Mouse (Mus musculus) neural tube, embryonic 12.5 days (tissue): ENCODE measurements around the gene Ranbp3l. TPM values are rescaled to one million over a fixed set of nuclear protein-coding genes. Genes with fewer than 3 reads are reported as not detected.

ENCODE experiments used
- ATAC-seq: fragments of 200-750 bp; cut with Nextera tagmentation; 2 replicates; pipeline ENCODE4 v1.8.0; 2017; ENCODE audit warnings: low read depth, mild to moderate bottlenecking, moderate TSS enrichment, moderate library complexity; ENCODE audit not compliant: low FRiP score
- H3K27ac ChIP-seq: fragments of 300-500 bp; sonication (generic); 2 replicates; pipeline ENCODE4 v1.5.1; 2016
- H3K27me3 ChIP-seq: fragments of 300-500 bp; sonication (generic); replicated peaks from 2 replicates; pipeline ENCODE4 v1.6.1; 2016; ENCODE audit warnings: mild to moderate bottlenecking
- H3K36me3 ChIP-seq: fragments of 300-500 bp; sonication (generic); 2 replicates; pipeline ENCODE4 v1.6.1; 2016; ENCODE audit warnings: mild to moderate bottlenecking
- H3K4me1 ChIP-seq: fragments of 300-500 bp; sonication (generic); 2 replicates; pipeline ENCODE4 v1.6.1; 2016
- H3K4me2 ChIP-seq: fragments of 300-500 bp; sonication (generic); replicated peaks from 2 replicates; pipeline ENCODE4 v1.6.1; 2016; ENCODE audit warnings: mild to moderate bottlenecking
- H3K4me3 ChIP-seq: fragments of 300-500 bp; sonication (generic); 2 replicates; pipeline ENCODE4 v1.5.1; 2016
- H3K9ac ChIP-seq: fragments of 300-500 bp; sonication (generic); 2 replicates; pipeline ENCODE4 v1.6.1; 2016; ENCODE audit warnings: mild to moderate bottlenecking
- H3K9me3 ChIP-seq: fragments of 300-500 bp; sonication (generic); 2 replicates; pipeline ENCODE4 v1.6.1; 2016; ENCODE audit warnings: mild to moderate bottlenecking
- WGBS: fragments of 180-500 bp; shearing (Covaris S2); methylation state at CpG from one replicate; pipeline ENCODE4 v1.1.7; 2016; 5-methylcytosine and 5-hydroxymethylcytosine counted together
- polyA plus RNA-seq: library from polyadenylated mRNA; unstranded; fragments of >200 nt; fragmentation: Nextera tagmentation; extraction: Ambion mirVana; gene quantifications from 2 replicates; pipeline ENCODE4 v1.2.1, GENCODE M21; 2016

Gene Ranbp3l
- polyA plus RNA-seq, 1 experiment from 2014 or later = 3.6 TPM

DNA sequence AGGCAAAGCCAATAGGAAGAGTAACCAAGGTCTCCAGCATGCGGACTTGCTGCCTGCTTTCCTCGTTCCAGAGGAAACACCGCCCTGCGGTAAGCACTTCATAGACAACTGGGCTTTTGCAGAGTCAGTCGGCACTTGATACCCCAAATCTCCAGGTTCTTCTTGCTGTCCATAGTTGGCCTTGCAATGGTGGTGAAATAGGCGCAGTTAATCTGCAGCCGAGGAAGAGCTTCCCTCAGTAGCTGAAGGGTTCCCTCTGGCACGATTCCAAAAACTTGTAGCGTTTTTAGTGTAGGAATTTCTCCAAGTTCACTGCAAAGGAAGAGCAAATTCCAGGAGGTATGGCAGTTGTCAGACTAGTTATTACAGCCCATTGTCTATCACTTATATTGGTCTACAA, 145.8 kb downstream of the Ranbp3l start:
- no peaks in the 10 kb centered on the region for H3K4me1 ChIP-seq
- 89% methylated on average over 9 of the region's 9 CpGs for WGBS
- H3K27ac ChIP-seq = no peak overlapping the region
- no peak overlapping the region for H3K4me3 ChIP-seq
- no peak overlapping the region for H3K9ac ChIP-seq
- H3K4me2 ChIP-seq = no peak overlapping the region
- H3K27me3 ChIP-seq = no peaks in the 10 kb centered on the region
- no peaks in the 10 kb centered on the region for H3K9me3 ChIP-seq
- ATAC-seq = no peak
- H3K36me3 ChIP-seq = peaks cover 53% of the 10 kb centered on the region

DNA sequence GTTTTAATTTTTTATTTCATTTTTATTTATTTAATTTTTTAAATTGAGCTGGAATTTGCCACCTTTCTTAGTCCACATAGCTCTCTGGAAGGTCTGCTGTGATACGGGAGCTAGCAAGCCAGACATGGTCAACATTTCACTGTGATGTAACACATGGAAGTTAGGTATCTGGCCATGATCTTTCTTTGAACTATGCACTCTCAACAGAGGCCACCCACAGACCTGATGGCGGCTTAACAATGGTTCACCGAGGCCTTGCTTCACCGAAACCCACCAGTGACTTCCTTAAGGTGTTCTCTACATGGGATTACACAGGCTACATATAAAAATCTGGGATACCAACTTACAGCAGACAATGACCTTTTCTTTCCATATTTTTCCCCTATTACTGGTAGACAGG, 146.4 kb downstream of the Ranbp3l start:
- H3K36me3 ChIP-seq = peaks cover 59% of the 10 kb centered on the region
- ATAC-seq = no peak
- no peak overlapping the region for H3K4me2 ChIP-seq
- H3K4me3 ChIP-seq = no peak overlapping the region
- WGBS = 84% methylated on average over 4 of the region's 4 CpGs
- no peak overlapping the region for H3K9ac ChIP-seq
- no peaks in the 10 kb centered on the region for H3K27me3 ChIP-seq
- H3K4me1 ChIP-seq = no peaks in the 10 kb centered on the region
- H3K27ac ChIP-seq = no peak overlapping the region
- no peaks in the 10 kb centered on the region for H3K9me3 ChIP-seq

DNA sequence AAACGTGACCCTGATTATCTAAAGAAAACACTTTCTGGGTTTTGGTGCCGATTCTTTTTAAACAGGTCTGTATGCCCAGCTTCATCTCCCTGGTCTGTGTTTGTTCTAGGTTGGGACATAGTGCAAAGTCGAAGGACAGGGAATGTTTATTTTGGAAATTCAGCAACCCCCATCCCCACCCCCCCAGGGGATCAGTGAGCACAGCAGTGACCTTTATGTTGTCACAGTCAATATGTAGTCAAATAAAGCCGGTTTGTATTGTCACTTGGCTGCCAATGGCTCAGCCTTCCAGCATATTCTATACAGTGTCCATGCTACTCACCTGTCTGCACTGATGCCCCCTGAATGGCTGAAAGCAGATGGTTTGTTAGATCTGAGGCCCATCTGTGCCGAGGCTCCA, 146.8 kb downstream of the Ranbp3l start:
- Histone ChIP-seq H3K9me3 (no peaks in the 10 kb centered on the region), H3K9ac (no peak overlapping the region), H3K4me2 (no peak overlapping the region), H3K4me1 (no peaks in the 10 kb centered on the region), H3K27me3 (no peaks in the 10 kb centered on the region), H3K27ac (no peak overlapping the region), H3K36me3 (peaks cover 64% of the 10 kb centered on the region), H3K4me3 (no peak overlapping the region)
- WGBS = 84% methylated on average over 5 of the region's 5 CpGs
- no peak for ATAC-seq

Other genes with a start within 250 kb of the Ranbp3l start
- 33.1 and 33.3 TPM in 2 replicates for gene Nadk2, start 103.3 kb downstream of the Ranbp3l start, polyA plus RNA-seq
- 3.3 and 4.1 TPM in 2 replicates for gene Lmbrd2, start 172.6 kb downstream of the Ranbp3l start, polyA plus RNA-seq
- gene Skp2, start 187.5 kb downstream of the Ranbp3l start, polyA plus RNA-seq = 65.7 and 66.1 TPM in 2 replicates